Mouse (Mus musculus): ENCODE results near the gene Sprtn. TPM values are rescaled to one million over a fixed set of nuclear protein-coding genes. Genes with fewer than 3 reads are reported as not detected.

The Sprtn gene
- polyA plus RNA-seq, 2 experiments: 11.3 to 16.5 TPM

- WGBS: 81% methylated on average over 3 of the region's 3 CpGs
- Histone ChIP-seq H3K4me3 (replicated peaks; ENCODE audit: low read length) (no peak overlapping the region), H3K9ac (ENCODE audit: low read depth, low read length, severe bottlenecking) (no peak overlapping the region), H3K4me1 (ENCODE audit: control insufficient read depth, insufficient read depth, low read length) (no peaks in the 10 kb centered on the region; the same call in 1 of the 2 replicates), H3K9me3 (ENCODE audit: control insufficient read depth, low read length) (no peaks in the 10 kb centered on the region; the same call in 1 of the 2 replicates), H3K36me3 (ENCODE audit: control insufficient read depth, insufficient read depth, low read length) (peaks cover 3% of the 10 kb centered on the region; the same call in 1 of the 2 replicates), H3K27me3 (ENCODE audit: control insufficient read depth, insufficient read depth, low read length) (no peaks in the 10 kb centered on the region), H3K27ac (replicated peaks; ENCODE audit: low read depth, low read length) (no peak overlapping the region), H3K4me2 (replicated peaks; ENCODE audit: low read depth, low read length, severe bottlenecking) (no peak overlapping the region)
- ATAC-seq (ENCODE audit: low FRiP score, low read depth): no peak
- no peak for TF ChIP-seq POLR2A (IDR thresholded peaks at IDR 0.05; ENCODE audit: borderline replicate concordance, extremely low read depth, insufficient read depth, insufficient read length)
- no peak for DNase-seq (ENCODE audit: low spot score)
These were observed 34.7 kb downstream of the Sprtn start for GRCm38 (mm10) chr8:124932435-124932834.

DNA sequence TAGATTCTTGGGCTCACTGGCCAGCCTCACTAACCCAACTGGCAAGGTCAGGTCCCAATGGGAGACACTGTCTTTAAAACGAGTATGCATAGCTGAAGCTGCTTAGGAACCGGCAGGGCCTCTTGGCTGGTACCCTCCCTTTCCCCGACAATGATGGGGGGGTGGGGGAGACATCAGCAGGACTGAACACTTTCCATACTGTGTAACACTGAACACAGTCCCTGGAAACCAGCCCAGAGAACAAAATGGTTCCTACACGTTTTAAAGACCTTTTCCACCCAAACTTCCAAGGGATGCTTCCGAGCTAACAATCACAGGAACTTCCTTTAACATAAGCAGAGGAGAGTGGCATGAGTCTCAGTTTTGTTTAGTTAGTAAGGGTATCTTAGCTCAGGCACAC is 37.4 kb downstream of the Sprtn start:
- H3K27ac ChIP-seq (replicated peaks; ENCODE audit: low read depth, low read length): no peak overlapping the region
- no peak overlapping the region for H3K4me2 ChIP-seq (replicated peaks; ENCODE audit: low read depth, low read length, severe bottlenecking)
- H3K4me1 ChIP-seq (ENCODE audit: control insufficient read depth, insufficient read depth, low read length): no peaks in the 10 kb centered on the region; the same call in 1 of the 2 replicates
- peaks cover 6% of the 10 kb centered on the region; the same call in 1 of the 2 replicates for H3K36me3 ChIP-seq (ENCODE audit: control insufficient read depth, insufficient read depth, low read length)
- H3K9me3 ChIP-seq (ENCODE audit: control insufficient read depth, low read length): no peaks in the 10 kb centered on the region; the same call in 1 of the 2 replicates
- H3K27me3 ChIP-seq (ENCODE audit: control insufficient read depth, insufficient read depth, low read length): no peaks in the 10 kb centered on the region
- ATAC-seq (ENCODE audit: low FRiP score, low read depth) (no peak), DNase-seq (ENCODE audit: low spot score) (no peak)
- H3K4me3 ChIP-seq (replicated peaks; ENCODE audit: low read length): no peak overlapping the region
- no peak for TF ChIP-seq POLR2A (IDR thresholded peaks at IDR 0.05; ENCODE audit: borderline replicate concordance, extremely low read depth, insufficient read depth, insufficient read length)
- 85% methylated on average over 5 of the region's 5 CpGs for WGBS
- H3K9ac ChIP-seq (ENCODE audit: low read depth, low read length, severe bottlenecking): no peak overlapping the region

DNA sequence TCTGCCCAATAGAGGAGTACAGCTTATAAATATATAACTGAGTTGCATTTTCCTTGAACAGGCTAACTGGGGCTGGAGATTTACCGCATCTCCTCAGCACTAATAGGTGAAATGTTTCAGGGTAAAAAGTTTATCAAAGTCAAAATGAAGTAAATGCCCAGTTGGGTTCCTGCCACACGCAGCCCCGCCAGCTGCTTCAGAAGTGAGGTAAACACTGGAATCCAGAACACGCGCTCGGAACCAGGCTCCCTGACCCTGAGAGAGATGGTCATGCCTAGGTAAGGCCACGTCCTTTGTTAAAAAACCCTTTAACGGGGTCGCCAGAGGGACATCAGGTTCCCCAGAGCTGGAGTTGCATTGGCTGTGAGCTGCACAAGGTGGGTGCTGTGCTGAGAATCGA is 39.0 kb downstream of the Sprtn start:
- peaks cover 17% of the 10 kb centered on the region for H3K36me3 ChIP-seq (ENCODE audit: control insufficient read depth, insufficient read depth, low read length)

DNA sequence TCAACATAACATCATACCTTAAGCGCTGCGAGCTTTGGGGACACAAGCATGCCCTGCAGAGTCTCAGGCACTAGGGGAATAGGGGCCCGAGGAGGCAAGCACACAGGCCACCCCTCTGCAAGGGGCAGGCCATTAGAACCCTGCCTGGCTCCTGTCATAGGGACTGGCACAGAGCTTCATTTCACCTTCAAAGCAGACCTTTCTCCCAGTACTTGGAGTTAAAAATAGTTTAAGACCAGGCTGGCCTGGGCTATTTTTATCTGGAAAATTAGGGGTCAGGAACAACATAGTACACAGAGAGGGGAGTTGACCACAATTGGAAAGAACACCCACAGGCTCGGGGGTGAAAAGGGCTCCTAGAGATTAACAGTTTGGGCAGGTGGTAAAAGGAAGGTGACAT is 39.6 kb downstream of the Sprtn start:
- Histone ChIP-seq H3K4me2 (replicated peaks; ENCODE audit: low read depth, low read length, severe bottlenecking) (no peak overlapping the region), H3K9ac (ENCODE audit: low read depth, low read length, severe bottlenecking) (no peak overlapping the region), H3K4me3 (replicated peaks; ENCODE audit: low read length) (no peak overlapping the region), H3K27me3 (ENCODE audit: control insufficient read depth, insufficient read depth, low read length) (no peaks in the 10 kb centered on the region), H3K9me3 (ENCODE audit: control insufficient read depth, low read length) (no peaks in the 10 kb centered on the region), H3K36me3 (ENCODE audit: control insufficient read depth, insufficient read depth, low read length) (peaks cover 17% of the 10 kb centered on the region), H3K4me1 (ENCODE audit: control insufficient read depth, insufficient read depth, low read length) (no peaks in the 10 kb centered on the region; the same call in 1 of the 2 replicates), H3K27ac (replicated peaks; ENCODE audit: low read depth, low read length) (no peak overlapping the region)
- no peak for TF ChIP-seq POLR2A (IDR thresholded peaks at IDR 0.05; ENCODE audit: borderline replicate concordance, extremely low read depth, insufficient read depth, insufficient read length)
- ATAC-seq (ENCODE audit: low FRiP score, low read depth) (no peak), DNase-seq (ENCODE audit: low spot score) (no peak)
- WGBS: 93% methylated on average over 4 of the region's 4 CpGs

More for the DNA sequence above, 39.0 kb downstream of the Sprtn start:
- no peak overlapping the region for H3K9ac ChIP-seq (ENCODE audit: low read depth, low read length, severe bottlenecking)
- no peak overlapping the region for H3K4me2 ChIP-seq (replicated peaks; ENCODE audit: low read depth, low read length, severe bottlenecking)
- H3K4me3 ChIP-seq (replicated peaks; ENCODE audit: low read length): no peak overlapping the region
- WGBS: 95% methylated on average over 10 of the region's 10 CpGs
- H3K9me3 ChIP-seq (ENCODE audit: control insufficient read depth, low read length): no peaks in the 10 kb centered on the region
- no peak for TF ChIP-seq POLR2A (IDR thresholded peaks at IDR 0.05; ENCODE audit: borderline replicate concordance, extremely low read depth, insufficient read depth, insufficient read length)
- no peaks in the 10 kb centered on the region for H3K27me3 ChIP-seq (ENCODE audit: control insufficient read depth, insufficient read depth, low read length)
- no peak for ATAC-seq (ENCODE audit: low FRiP score, low read depth)
- no peak overlapping the region for H3K27ac ChIP-seq (replicated peaks; ENCODE audit: low read depth, low read length)
- no peak for DNase-seq (ENCODE audit: low spot score)
- H3K4me1 ChIP-seq (ENCODE audit: control insufficient read depth, insufficient read depth, low read length): no peaks in the 10 kb centered on the region; the same call in 1 of the 2 replicates

- no peak overlapping the region for H3K9ac ChIP-seq (ENCODE audit: low read depth, low read length, severe bottlenecking)
- H3K27me3 ChIP-seq (ENCODE audit: control insufficient read depth, insufficient read depth, low read length): no peaks in the 10 kb centered on the region
- WGBS: 92% methylated on average over 6 of the region's 6 CpGs
- peaks cover 14% of the 10 kb centered on the region for H3K4me1 ChIP-seq (ENCODE audit: control insufficient read depth, insufficient read depth, low read length)
- TF ChIP-seq POLR2A (IDR thresholded peaks at IDR 0.05; ENCODE audit: borderline replicate concordance, extremely low read depth, insufficient read depth, insufficient read length): no peak
- peaks cover 15% of the 10 kb centered on the region for H3K36me3 ChIP-seq (ENCODE audit: control insufficient read depth, insufficient read depth, low read length)
- H3K9me3 ChIP-seq (ENCODE audit: control insufficient read depth, low read length): no peaks in the 10 kb centered on the region
- no peak overlapping the region for H3K27ac ChIP-seq (replicated peaks; ENCODE audit: low read depth, low read length)
- ATAC-seq (ENCODE audit: low FRiP score, low read depth) (no peak), DNase-seq (ENCODE audit: low spot score) (no peak)
- no peak overlapping the region for H3K4me2 ChIP-seq (replicated peaks; ENCODE audit: low read depth, low read length, severe bottlenecking)
- H3K4me3 ChIP-seq (replicated peaks; ENCODE audit: low read length): no peak overlapping the region
These were observed 46.1 kb downstream of the Sprtn start for GRCm38 (mm10) chr8:124943801-124944200.
